ENCODE assay signal across 11 mouse cellular contexts in the genomic region with DNA sequence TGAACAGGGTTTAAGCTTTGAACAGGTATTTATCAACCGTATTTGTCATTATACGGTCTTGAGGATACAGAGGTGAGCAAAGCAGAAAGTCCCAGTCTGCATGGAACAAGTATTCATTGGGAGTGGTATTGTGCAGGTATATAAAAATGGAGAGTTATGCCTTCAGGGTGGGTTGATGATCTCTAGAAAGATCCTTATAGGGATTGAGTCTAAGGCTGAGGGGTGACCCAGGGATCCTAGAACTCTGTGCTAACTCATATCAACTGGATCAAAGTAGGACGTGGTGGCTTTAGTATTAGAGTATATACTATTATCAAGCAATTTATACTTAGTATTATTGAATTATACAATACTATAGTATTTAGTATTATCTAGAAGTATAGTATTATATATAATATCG.
DNase-seq lines count a peak whose midpoint lies in the region; ATAC-seq lines count a peak whose summit lies in the region.
"Had no signal": no experiment of that assay in that cellular context is flagged by ENCODE, and none has a peak within 500 bp of the region (broad histone marks: within the 10 kb centered on the region; RNA-seq: fewer than 3 reads in every experiment).

No protein-coding gene starts in this region.

- DNase-seq in kidney, adult 18-20 months, result no peak
- no peak for DNase-seq in forebrain, embryonic 14.5 days (ENCODE audit: low spot score)
- no peak for DNase-seq in layer of hippocampus, adult 9-11 months
- DNase-seq in left cerebral cortex, adult 8-10 months (ENCODE audit: low spot score in 2 of 2), result no peak
- DNase-seq in layer of hippocampus, postnatal 36 days, result no peak
- DNase-seq: kidney, postnatal 25 days; thymus, postnatal 14 days had no signal

- peak overlapping the region; percentile 60 for H3K4me2 ChIP-seq in kidney, embryonic 15.5 days
- H3K4me2 ChIP-seq in forebrain, embryonic 14.5 days (ENCODE audit: low read length), result peak overlapping the region; percentile 55; the same call in 1 of the 2 replicates
- no peak overlapping the region for H3K4me2 ChIP-seq in intestine, embryonic 15.5 days (replicated peaks)
- H3K4me2 ChIP-seq in neural tube, embryonic 12.5 days (replicated peaks), result peak overlapping the region; percentile 56

- WGBS in kidney, embryonic 15.5 days, result 96% methylated on average over 4 of the region's 4 CpGs
- 89% methylated on average over 4 of the region's 4 CpGs for WGBS in forebrain, embryonic 14.5 days
- whole genome bisulfite sequencing in intestine, embryonic 15.5 days, result 86% methylated on average over 4 of the region's 4 CpGs
- 83% methylated on average over 4 of the region's 4 CpGs for WGBS in neural tube, embryonic 12.5 days

- H3K27me3 ChIP-seq in kidney, embryonic 15.5 days, result no peaks in the 10 kb centered on the region
- H3K27me3 ChIP-seq in forebrain, embryonic 14.5 days (replicated peaks; ENCODE audit: control insufficient read depth, insufficient read depth, low read length), result no peaks in the 10 kb centered on the region
- no peaks in the 10 kb centered on the region for H3K27me3 ChIP-seq in intestine, embryonic 15.5 days (replicated peaks)
- H3K27me3 ChIP-seq in neural tube, embryonic 12.5 days (replicated peaks), result no peaks in the 10 kb centered on the region

- no peak for ATAC-seq in kidney, embryonic 15.5 days (replicated peaks; ENCODE audit: low FRiP score)
- ATAC-seq in forebrain, embryonic 14.5 days, result peak; percentile 18
- ATAC-seq in intestine, embryonic 15.5 days, result 0 out of 2 replicates have a peak, but pooled peaks have one; percentile 10
- ATAC-seq in neural tube, embryonic 12.5 days (ENCODE audit: low FRiP score, low read depth), result peak; percentile 31; the same call in 1 of the 2 replicates

- H3K36me3 ChIP-seq in kidney, embryonic 15.5 days, result no peaks in the 10 kb centered on the region
- H3K36me3 ChIP-seq in forebrain, embryonic 14.5 days (ENCODE audit: control insufficient read depth, insufficient read depth, low read length), result no peaks in the 10 kb centered on the region
- H3K36me3 ChIP-seq in intestine, embryonic 15.5 days, result no peaks in the 10 kb centered on the region
- H3K36me3 ChIP-seq in neural tube, embryonic 12.5 days, result no peaks in the 10 kb centered on the region

- no peak overlapping the region for H3K4me3 ChIP-seq in kidney, embryonic 15.5 days (replicated peaks)
- H3K4me3 ChIP-seq in forebrain, embryonic 14.5 days (ENCODE audit: low read depth, low read length), result no peak overlapping the region
- no peak overlapping the region for H3K4me3 ChIP-seq in intestine, embryonic 15.5 days (replicated peaks)
- no peak overlapping the region for H3K4me3 ChIP-seq in neural tube, embryonic 12.5 days

- H3K27ac ChIP-seq in kidney, embryonic 15.5 days, result no peak overlapping the region
- peak overlapping the region; percentile 6; the same call in 1 of the 2 replicates for H3K27ac ChIP-seq in forebrain, embryonic 14.5 days (ENCODE audit: low read depth, low read length)
- H3K27ac ChIP-seq in intestine, embryonic 15.5 days, result no peak overlapping the region
- H3K27ac ChIP-seq in neural tube, embryonic 12.5 days, result no peak overlapping the region

- no peak overlapping the region for H3K9ac ChIP-seq in kidney, embryonic 15.5 days
- H3K9ac ChIP-seq in forebrain, embryonic 14.5 days (ENCODE audit: low read length), result no peak overlapping the region
- H3K9ac ChIP-seq in intestine, embryonic 15.5 days, result no peak overlapping the region
- no peak overlapping the region for H3K9ac ChIP-seq in neural tube, embryonic 12.5 days
- H3K9ac ChIP-seq: lung, embryonic 14.5 days had no signal

- 0 out of 2 replicates have a peak, but pooled peaks cover 8% of the 10 kb centered on the region for H3K4me1 ChIP-seq in kidney, embryonic 15.5 days
- peaks cover 5% of the 10 kb centered on the region for H3K4me1 ChIP-seq in forebrain, embryonic 14.5 days (ENCODE audit: control insufficient read depth, insufficient read depth, low read length)
- H3K4me1 ChIP-seq in intestine, embryonic 15.5 days (replicated peaks), result no peaks in the 10 kb centered on the region
- H3K4me1 ChIP-seq in neural tube, embryonic 12.5 days, result no peaks in the 10 kb centered on the region; the same call in 1 of the 2 replicates

- no peaks in the 10 kb centered on the region for H3K9me3 ChIP-seq in kidney, embryonic 15.5 days (replicated peaks)
- no peaks in the 10 kb centered on the region for H3K9me3 ChIP-seq in forebrain, embryonic 14.5 days (replicated peaks; ENCODE audit: control insufficient read depth, low read length)
- H3K9me3 ChIP-seq in intestine, embryonic 15.5 days, result no peaks in the 10 kb centered on the region
- no peaks in the 10 kb centered on the region for H3K9me3 ChIP-seq in neural tube, embryonic 12.5 days
